Mouse (Mus musculus) urinary bladder, postnatal 36 days (tissue): ENCODE data around the gene Cpsf6.

Experiments used
- DNase-seq, 2 experiments: peaks; one replicate each; pipeline ENCODE4 v3.0.0; 2022; ENCODE audit warnings: low spot score in 2 of 2, mixed read lengths in 1 of 2

The Cpsf6 gene

GRCm38 (mm10) chr10:117385431-117385830 lies 5.6 kb upstream of the Cpsf6 start:
- no peak for DNase-seq

- DNase-seq = no peak
Measured at GRCm38 (mm10) chr10:117385086-117385430, 5.2 kb upstream of the Cpsf6 start.

GRCm38 (mm10) chr10:117384386-117385085 lies 4.7 kb upstream of the Cpsf6 start:
- DNase-seq = no peak

GRCm38 (mm10) chr10:117383941-117384340 lies 4.1 kb upstream of the Cpsf6 start:
- DNase-seq = no peak

- no peak for DNase-seq
Measured at GRCm38 (mm10) chr10:117382996-117383550, 3.3 kb upstream of the Cpsf6 start.

GRCm38 (mm10) chr10:117382146-117382545 lies 2.3 kb upstream of the Cpsf6 start:
- DNase-seq = no peak

GRCm38 (mm10) chr10:117380721-117381570 lies 1.1 kb upstream of the Cpsf6 start:
- no peak for DNase-seq

GRCm38 (mm10) chr10:117379441-117379840 lies 374 bp downstream of the Cpsf6 start:
- DNase-seq = no peak

- no peak for DNase-seq
Measured at GRCm38 (mm10) chr10:117378642-117379041, 1.2 kb downstream of the Cpsf6 start.

GRCm38 (mm10) chr10:117378291-117378555 lies 1.6 kb downstream of the Cpsf6 start:
- no peak for DNase-seq

- DNase-seq = no peak
Measured at GRCm38 (mm10) chr10:117377431-117378290, 2.2 kb downstream of the Cpsf6 start.

GRCm38 (mm10) chr10:117376580-117377189 lies 3.1 kb downstream of the Cpsf6 start:
- DNase-seq = peak; percentile 94 to 95

- DNase-seq = peak; percentile 46
Measured at GRCm38 (mm10) chr10:117375841-117376579, 3.8 kb downstream of the Cpsf6 start.

- no peak for DNase-seq
Measured at GRCm38 (mm10) chr10:117375163-117375562, 4.7 kb downstream of the Cpsf6 start.

- peak in 1 of 2 experiments; percentile 58 for DNase-seq
Measured at GRCm38 (mm10) chr10:117363106-117363505, 16.7 kb downstream of the Cpsf6 start.

GRCm38 (mm10) chr10:117358891-117359290 lies 20.9 kb downstream of the Cpsf6 start:
- DNase-seq = no peak

GRCm38 (mm10) chr10:117343000-117343399 lies 36.8 kb downstream of the Cpsf6 start:
- DNase-seq = no peak

GRCm38 (mm10) chr10:117342406-117342805 lies 37.4 kb downstream of the Cpsf6 start:
- DNase-seq = no peak

- no peak for DNase-seq
Measured at GRCm38 (mm10) chr10:117341029-117341428, 38.8 kb downstream of the Cpsf6 start.

GRCm38 (mm10) chr10:117339241-117339640 lies 40.6 kb downstream of the Cpsf6 start:
- DNase-seq = no peak

GRCm38 (mm10) chr10:117337946-117338345 lies 41.9 kb downstream of the Cpsf6 start:
- DNase-seq = no peak
